Mouse (Mus musculus): ENCODE data around the gene Agpat4. TPM values are rescaled to one million over a fixed set of nuclear protein-coding genes. Genes with fewer than 3 reads are reported as not detected.
A peak's percentile ranks its signal among the peaks of the same experiment; 100 is the strongest.
"Not testable (repeated sequence)": the region's sequence is repeated elsewhere in the genome, so short reads cannot be mapped to it uniquely, and the experiment has no call there.

Gene Agpat4
- polyA plus RNA-seq, 1 experiment from 2014 or later = 10.2 TPM

- Histone ChIP-seq H3K27ac (ENCODE audit: low read depth) (peak overlapping the region; percentile 85), H3K9ac (replicated peaks) (peak overlapping the region; percentile 77), H3K27me3 (ENCODE audit: insufficient read depth, low read length) (no peaks in the 10 kb centered on the region), H3K4me1 (ENCODE audit: insufficient read depth) (peaks cover 12% of the 10 kb centered on the region; the same call in 1 of the 2 replicates), H3K36me3 (replicated peaks; ENCODE audit: insufficient read depth, low read length) (no peaks in the 10 kb centered on the region; the same call in 1 of the 2 replicates), H3K9me3 (ENCODE audit: low read length) (no peaks in the 10 kb centered on the region), H3K4me3 (ENCODE audit: low read depth, low read length) (peak overlapping the region; percentile 74), H3K4me2 (ENCODE audit: low read depth, low read length) (peak overlapping the region; percentile 99)
- no peak for TF ChIP-seq EP300 (IDR thresholded peaks at IDR 0.05; ENCODE audit: low read depth)
- peak; percentile 16 for ATAC-seq
- under 1% methylated on average over 12 of the region's 12 CpGs for WGBS (ENCODE audit: insufficient replicate concordance)
- peak; percentile 23 for DNase-seq
Measured at GRCm38 (mm10) chr17:12119675-12120074, 1.2 kb downstream of the Agpat4 start.

DNA sequence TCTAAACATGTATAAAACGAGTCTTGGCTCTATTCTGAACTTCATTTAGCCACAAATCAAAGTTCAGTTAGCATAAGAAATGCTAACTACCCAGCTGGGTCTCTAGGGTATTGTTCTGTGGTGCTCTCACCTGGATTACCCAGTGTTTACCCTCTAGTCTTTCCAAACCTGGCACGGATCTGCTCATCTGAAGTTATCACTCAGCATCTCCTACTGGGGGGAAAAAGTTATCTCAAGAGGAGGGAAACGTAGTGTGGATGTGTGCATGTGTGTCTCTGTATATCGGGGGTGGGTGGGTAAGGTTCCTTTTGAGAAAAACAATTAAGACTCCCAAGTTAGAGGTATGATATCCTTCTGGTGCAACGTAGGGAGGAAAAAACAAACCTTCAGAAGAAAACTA is 1.8 kb downstream of the Agpat4 start:
- no peak for DNase-seq
- no peak overlapping the region for H3K27ac ChIP-seq (ENCODE audit: low read depth)
- TF ChIP-seq CTCF (IDR thresholded peaks at IDR 0.05; ENCODE audit: low read depth) = no peak
- no peak for TF ChIP-seq EP300 (IDR thresholded peaks at IDR 0.05; ENCODE audit: low read depth)
- 41% methylated on average over 5 of the region's 5 CpGs for WGBS (ENCODE audit: insufficient replicate concordance)
- no peak for ATAC-seq
- H3K9ac ChIP-seq (replicated peaks) = peak overlapping the region; percentile 77
- peaks cover 12% of the 10 kb centered on the region; the same call in 1 of the 2 replicates for H3K4me1 ChIP-seq (ENCODE audit: insufficient read depth)
- no peaks in the 10 kb centered on the region for H3K9me3 ChIP-seq (ENCODE audit: low read length)
- peaks cover 5% of the 10 kb centered on the region; the same call in 1 of the 2 replicates for H3K36me3 ChIP-seq (replicated peaks; ENCODE audit: insufficient read depth, low read length)
- no peaks in the 10 kb centered on the region for H3K27me3 ChIP-seq (ENCODE audit: insufficient read depth, low read length)
- peak overlapping the region; percentile 74 for H3K4me3 ChIP-seq (ENCODE audit: low read depth, low read length)
- peak overlapping the region; percentile 99 for H3K4me2 ChIP-seq (ENCODE audit: low read depth, low read length)

DNA sequence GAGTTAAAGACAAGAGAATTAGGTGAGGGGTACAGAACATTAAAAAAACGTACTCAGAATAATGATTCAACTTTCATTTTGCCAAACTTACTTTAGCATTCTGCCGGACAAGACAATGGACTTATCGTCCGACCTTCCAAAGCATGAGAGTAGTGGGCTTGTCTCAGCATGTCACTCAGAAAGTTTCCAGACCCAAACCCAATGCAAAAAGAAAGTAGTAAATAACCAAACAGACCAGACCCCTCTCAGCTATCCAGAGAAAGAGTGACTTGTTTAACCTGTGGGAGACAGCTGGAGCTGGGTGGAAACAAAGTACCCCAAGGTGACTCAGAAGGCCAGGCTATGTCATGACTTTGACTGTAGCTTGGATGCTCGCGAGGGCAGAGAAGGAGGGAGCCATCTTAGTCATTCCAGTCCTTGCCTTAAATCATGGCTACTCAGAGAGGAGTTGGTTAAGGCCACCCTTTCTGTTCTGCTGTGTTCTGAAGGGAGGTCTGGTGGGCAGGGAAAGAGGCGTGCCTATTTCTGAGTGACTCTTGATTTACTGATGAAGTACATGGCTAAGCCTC is 2.8 kb downstream of the Agpat4 start:
- Histone ChIP-seq H3K9me3 (ENCODE audit: low read length) (no peaks in the 10 kb centered on the region), H3K4me1 (ENCODE audit: insufficient read depth) (peaks cover 12% of the 10 kb centered on the region; the same call in 1 of the 2 replicates), H3K36me3 (replicated peaks; ENCODE audit: insufficient read depth, low read length) (peaks cover 11% of the 10 kb centered on the region; the same call in 1 of the 2 replicates), H3K4me3 (ENCODE audit: low read depth, low read length) (peak overlapping the region; percentile 74; the same call in 1 of the 2 replicates), H3K27me3 (ENCODE audit: insufficient read depth, low read length) (no peaks in the 10 kb centered on the region), H3K4me2 (ENCODE audit: low read depth, low read length) (peak overlapping the region; percentile 99), H3K9ac (replicated peaks) (0 out of 2 replicates have a peak overlapping the region, but pooled peaks have one; percentile 13), H3K27ac (ENCODE audit: low read depth) (no peak overlapping the region)
- 87% methylated on average over 7 of the region's 7 CpGs for WGBS (ENCODE audit: insufficient replicate concordance)
- TF ChIP-seq CTCF (IDR thresholded peaks at IDR 0.05; ENCODE audit: low read depth) (no peak), EP300 (IDR thresholded peaks at IDR 0.05; ENCODE audit: low read depth) (no peak)
- no peak for DNase-seq
- no peak for ATAC-seq

DNA sequence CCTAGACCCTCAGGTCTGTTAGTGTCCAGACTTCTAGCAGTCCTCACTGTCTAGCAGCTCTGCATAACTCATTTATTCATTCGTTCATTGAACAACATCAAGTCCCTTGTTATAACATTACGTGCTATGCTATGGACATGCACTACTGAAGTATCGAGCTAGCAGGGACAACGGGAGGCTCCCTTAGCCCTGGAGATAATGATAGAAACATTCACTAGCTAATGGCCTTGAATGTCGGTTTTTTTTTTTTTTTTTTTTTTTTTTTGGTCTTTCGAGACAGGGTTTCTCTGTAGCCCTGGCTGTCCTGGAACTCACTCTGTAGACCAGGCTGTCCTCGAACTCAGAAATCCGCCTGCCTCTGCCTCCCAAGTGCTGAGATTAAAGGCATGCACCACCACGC is 3.8 kb downstream of the Agpat4 start:
- H3K9ac ChIP-seq (replicated peaks); H3K4me3 ChIP-seq (ENCODE audit: low read depth, low read length); H3K9me3 ChIP-seq (ENCODE audit: low read length); H3K27me3 ChIP-seq (ENCODE audit: insufficient read depth, low read length); ATAC-seq; DNase-seq; H3K27ac ChIP-seq (ENCODE audit: low read depth): not testable (repeated sequence)
- peaks cover 12% of the 10 kb centered on the region; the same call in 1 of the 2 replicates for H3K4me1 ChIP-seq (ENCODE audit: insufficient read depth)
- H3K4me2 ChIP-seq (ENCODE audit: low read depth, low read length) = peak overlapping the region; percentile 99
- WGBS (ENCODE audit: insufficient replicate concordance) = 80% methylated on average over 9 of the region's 9 CpGs
- peaks cover 11% of the 10 kb centered on the region; the same call in 1 of the 2 replicates for H3K36me3 ChIP-seq (replicated peaks; ENCODE audit: insufficient read depth, low read length)

DNA sequence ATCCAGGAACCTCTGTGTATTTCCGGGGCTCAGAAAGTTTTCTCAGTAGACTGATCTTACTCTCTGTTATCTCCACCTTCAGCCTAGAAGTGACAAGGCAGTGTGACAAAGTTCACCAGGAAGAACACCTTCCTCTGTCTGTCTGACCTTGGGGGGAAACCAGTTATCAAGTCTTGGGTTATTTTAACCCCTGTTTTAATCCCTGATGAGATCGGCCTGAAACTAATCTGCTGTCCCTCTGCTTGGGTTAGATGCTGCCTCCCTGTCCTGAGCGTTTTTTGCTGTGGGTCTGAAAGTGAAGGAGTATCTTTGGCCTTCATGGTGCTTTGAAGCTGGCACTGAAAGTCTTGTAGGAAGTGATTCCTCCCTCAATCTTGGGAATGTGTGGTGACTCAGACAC is 4.7 kb downstream of the Agpat4 start:
- Histone ChIP-seq H3K36me3 (replicated peaks; ENCODE audit: insufficient read depth, low read length) (peaks cover 11% of the 10 kb centered on the region; the same call in 1 of the 2 replicates), H3K27me3 (ENCODE audit: insufficient read depth, low read length) (no peaks in the 10 kb centered on the region), H3K4me1 (ENCODE audit: insufficient read depth) (peaks cover 7% of the 10 kb centered on the region; the same call in 1 of the 2 replicates), H3K27ac (ENCODE audit: low read depth) (no peak overlapping the region), H3K9me3 (ENCODE audit: low read length) (no peaks in the 10 kb centered on the region), H3K9ac (replicated peaks) (no peak overlapping the region), H3K4me2 (ENCODE audit: low read depth, low read length) (no peak overlapping the region), H3K4me3 (ENCODE audit: low read depth, low read length) (no peak overlapping the region)
- ATAC-seq (no peak), DNase-seq (no peak)
- no peak for TF ChIP-seq CTCF (IDR thresholded peaks at IDR 0.05; ENCODE audit: low read depth)
- TF ChIP-seq EP300 (IDR thresholded peaks at IDR 0.05; ENCODE audit: low read depth) = no peak
- 56% methylated on average over 3 of the region's 3 CpGs for WGBS (ENCODE audit: insufficient replicate concordance)

DNA sequence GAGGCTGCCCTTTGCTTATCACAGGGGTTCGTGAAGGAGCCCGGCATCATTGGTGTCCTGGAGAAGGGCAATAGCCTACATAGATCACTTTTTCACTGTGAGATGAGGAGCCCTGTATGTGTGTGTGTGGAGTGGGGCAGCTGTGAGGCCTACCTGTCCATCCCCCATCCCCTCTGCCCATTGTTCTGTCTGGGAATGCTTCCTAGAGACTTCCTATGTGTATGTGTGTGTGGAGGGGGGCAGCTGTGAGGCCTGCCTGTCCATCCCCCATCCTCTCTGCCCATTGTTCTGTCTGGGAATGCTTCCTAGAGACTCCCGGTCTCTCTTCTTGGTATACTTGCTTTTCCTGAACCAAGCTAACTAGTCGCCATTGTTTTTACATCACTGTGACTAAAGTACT is 8.6 kb downstream of the Agpat4 start:
- Histone ChIP-seq H3K4me3 (ENCODE audit: low read depth, low read length) (no peak overlapping the region), H3K9me3 (ENCODE audit: low read length) (no peaks in the 10 kb centered on the region), H3K36me3 (replicated peaks; ENCODE audit: insufficient read depth, low read length) (peaks cover 11% of the 10 kb centered on the region; the same call in 1 of the 2 replicates), H3K27ac (ENCODE audit: low read depth) (no peak overlapping the region), H3K9ac (replicated peaks) (no peak overlapping the region), H3K4me1 (ENCODE audit: insufficient read depth) (no peaks in the 10 kb centered on the region), H3K4me2 (ENCODE audit: low read depth, low read length) (no peak overlapping the region), H3K27me3 (ENCODE audit: insufficient read depth, low read length) (no peaks in the 10 kb centered on the region)
- no peak for TF ChIP-seq EP300 (IDR thresholded peaks at IDR 0.05; ENCODE audit: low read depth)
- no peak for TF ChIP-seq CTCF (IDR thresholded peaks at IDR 0.05; ENCODE audit: low read depth)
- WGBS (ENCODE audit: insufficient replicate concordance) = 80% methylated on average over 4 of the region's 4 CpGs
- ATAC-seq (no peak), DNase-seq (no peak)

Data from liver, postnatal 0 days (tissue).